Mouse (Mus musculus): ENCODE measurements around the gene Slc35g2. TPM values are rescaled to one million over a fixed set of nuclear protein-coding genes. Genes with fewer than 3 reads are reported as not detected.
A peak's percentile ranks its signal among the peaks of the same experiment; 100 is the strongest.

The Slc35g2 gene
- polyA plus RNA-seq, 1 experiment from 2014 or later, result 24.2 TPM

- Histone ChIP-seq H3K9ac (no peak overlapping the region), H3K9me3 (ENCODE audit: control insufficient read depth, low read length) (no peaks in the 10 kb centered on the region), H3K4me1 (replicated peaks; ENCODE audit: control insufficient read depth, insufficient read depth, low read length) (peaks cover 11% of the 10 kb centered on the region), H3K27me3 (ENCODE audit: control insufficient read depth, insufficient read depth, low read length) (no peaks in the 10 kb centered on the region), H3K36me3 (replicated peaks; ENCODE audit: control insufficient read depth, insufficient read depth) (no peaks in the 10 kb centered on the region), H3K27ac (no peak overlapping the region), H3K4me3 (replicated peaks; ENCODE audit: low read length) (no peak overlapping the region), H3K4me2 (replicated peaks) (no peak overlapping the region)
- 88% methylated on average over 8 of the region's 8 CpGs for WGBS
- no peak for ATAC-seq (ENCODE audit: low FRiP score)
- no peak for DNase-seq (ENCODE audit: low spot score)
Observed at GRCm38 (mm10) chr9:100596317-100596716, 25.4 kb upstream of the Slc35g2 start.

GRCm38 (mm10) chr9:100590462-100590861 is 19.6 kb upstream of the Slc35g2 start:
- no peaks in the 10 kb centered on the region for H3K27me3 ChIP-seq (ENCODE audit: control insufficient read depth, insufficient read depth, low read length)
- no peak overlapping the region for H3K4me2 ChIP-seq (replicated peaks)
- no peak overlapping the region for H3K27ac ChIP-seq
- H3K4me3 ChIP-seq (replicated peaks; ENCODE audit: low read length), result no peak overlapping the region
- DNase-seq (ENCODE audit: low spot score) (no peak), ATAC-seq (ENCODE audit: low FRiP score) (no peak)
- no peaks in the 10 kb centered on the region for H3K4me1 ChIP-seq (replicated peaks; ENCODE audit: control insufficient read depth, insufficient read depth, low read length)
- H3K9ac ChIP-seq, result no peak overlapping the region
- no peaks in the 10 kb centered on the region for H3K36me3 ChIP-seq (replicated peaks; ENCODE audit: control insufficient read depth, insufficient read depth)
- 78% methylated on average over 4 of the region's 4 CpGs for WGBS
- H3K9me3 ChIP-seq (ENCODE audit: control insufficient read depth, low read length), result no peaks in the 10 kb centered on the region

GRCm38 (mm10) chr9:100584031-100584430 is 13.1 kb upstream of the Slc35g2 start:
- no peak overlapping the region for H3K27ac ChIP-seq
- H3K4me2 ChIP-seq (replicated peaks), result no peak overlapping the region
- no peaks in the 10 kb centered on the region for H3K36me3 ChIP-seq (replicated peaks; ENCODE audit: control insufficient read depth, insufficient read depth)
- DNase-seq (ENCODE audit: low spot score) (no peak), ATAC-seq (ENCODE audit: low FRiP score) (no peak)
- H3K4me3 ChIP-seq (replicated peaks; ENCODE audit: low read length), result no peak overlapping the region
- 92% methylated on average over 4 of the region's 4 CpGs for WGBS
- H3K9me3 ChIP-seq (ENCODE audit: control insufficient read depth, low read length), result no peaks in the 10 kb centered on the region
- no peaks in the 10 kb centered on the region for H3K27me3 ChIP-seq (ENCODE audit: control insufficient read depth, insufficient read depth, low read length)
- peaks cover 13% of the 10 kb centered on the region for H3K4me1 ChIP-seq (replicated peaks; ENCODE audit: control insufficient read depth, insufficient read depth, low read length)
- no peak overlapping the region for H3K9ac ChIP-seq

GRCm38 (mm10) chr9:100582883-100583575 is 12.1 kb upstream of the Slc35g2 start:
- H3K4me3 ChIP-seq (replicated peaks; ENCODE audit: low read length), result no peak overlapping the region
- no peaks in the 10 kb centered on the region for H3K36me3 ChIP-seq (replicated peaks; ENCODE audit: control insufficient read depth, insufficient read depth)
- no peak for DNase-seq (ENCODE audit: low spot score)
- ATAC-seq (ENCODE audit: low FRiP score), result no peak
- no peak overlapping the region for H3K27ac ChIP-seq
- WGBS, result 62% methylated on average over 13 of the region's 13 CpGs
- H3K9me3 ChIP-seq (ENCODE audit: control insufficient read depth, low read length), result no peaks in the 10 kb centered on the region
- peaks cover 13% of the 10 kb centered on the region for H3K4me1 ChIP-seq (replicated peaks; ENCODE audit: control insufficient read depth, insufficient read depth, low read length)
- no peak overlapping the region for H3K4me2 ChIP-seq (replicated peaks)
- no peaks in the 10 kb centered on the region for H3K27me3 ChIP-seq (ENCODE audit: control insufficient read depth, insufficient read depth, low read length)
- no peak overlapping the region for H3K9ac ChIP-seq

- peak; percentile 46; the same call in 1 of the 2 replicates for ATAC-seq (ENCODE audit: low FRiP score)
- Histone ChIP-seq H3K4me3 (replicated peaks; ENCODE audit: low read length) (no peak overlapping the region), H3K4me2 (replicated peaks) (no peak overlapping the region), H3K27ac (peak overlapping the region; percentile 33), H3K9ac (no peak overlapping the region), H3K4me1 (replicated peaks; ENCODE audit: control insufficient read depth, insufficient read depth, low read length) (peaks cover 13% of the 10 kb centered on the region), H3K36me3 (replicated peaks; ENCODE audit: control insufficient read depth, insufficient read depth) (no peaks in the 10 kb centered on the region), H3K27me3 (ENCODE audit: control insufficient read depth, insufficient read depth, low read length) (no peaks in the 10 kb centered on the region), H3K9me3 (ENCODE audit: control insufficient read depth, low read length) (no peaks in the 10 kb centered on the region)
- peak; percentile 55 for DNase-seq (ENCODE audit: low spot score)
- 25% methylated on average over 13 of the region's 13 CpGs for WGBS
Observed at GRCm38 (mm10) chr9:100581543-100582492, 10.9 kb upstream of the Slc35g2 start.

- 46% methylated on average over 20 of the region's 20 CpGs for WGBS
Observed at GRCm38 (mm10) chr9:100580196-100580740, 9.4 kb upstream of the Slc35g2 start.

GRCm38 (mm10) chr9:100573942-100574341 is 3.1 kb upstream of the Slc35g2 start:
- no peaks in the 10 kb centered on the region for H3K27me3 ChIP-seq (ENCODE audit: control insufficient read depth, insufficient read depth, low read length)
- WGBS, result 50% methylated on average over 5 of the region's 5 CpGs
- no peak overlapping the region for H3K9ac ChIP-seq
- no peaks in the 10 kb centered on the region for H3K9me3 ChIP-seq (ENCODE audit: control insufficient read depth, low read length)
- H3K4me3 ChIP-seq (replicated peaks; ENCODE audit: low read length), result no peak overlapping the region
- H3K36me3 ChIP-seq (replicated peaks; ENCODE audit: control insufficient read depth, insufficient read depth), result no peaks in the 10 kb centered on the region
- peaks cover 11% of the 10 kb centered on the region for H3K4me1 ChIP-seq (replicated peaks; ENCODE audit: control insufficient read depth, insufficient read depth, low read length)
- H3K27ac ChIP-seq, result no peak overlapping the region
- ATAC-seq (ENCODE audit: low FRiP score) (no peak), DNase-seq (ENCODE audit: low spot score) (no peak)
- H3K4me2 ChIP-seq (replicated peaks), result no peak overlapping the region

More at GRCm38 (mm10) chr9:100580196-100580740, 9.4 kb upstream of the Slc35g2 start:
- DNase-seq (ENCODE audit: low spot score) (no peak), ATAC-seq (ENCODE audit: low FRiP score) (no peak)
- Histone ChIP-seq H3K27ac (no peak overlapping the region), H3K4me2 (replicated peaks) (no peak overlapping the region), H3K4me1 (replicated peaks; ENCODE audit: control insufficient read depth, insufficient read depth, low read length) (peaks cover 13% of the 10 kb centered on the region), H3K27me3 (ENCODE audit: control insufficient read depth, insufficient read depth, low read length) (no peaks in the 10 kb centered on the region), H3K36me3 (replicated peaks; ENCODE audit: control insufficient read depth, insufficient read depth) (no peaks in the 10 kb centered on the region), H3K9me3 (ENCODE audit: control insufficient read depth, low read length) (no peaks in the 10 kb centered on the region), H3K9ac (no peak overlapping the region), H3K4me3 (replicated peaks; ENCODE audit: low read length) (no peak overlapping the region)

GRCm38 (mm10) chr9:100573300-100573699 is 2.4 kb upstream of the Slc35g2 start:
- no peaks in the 10 kb centered on the region for H3K27me3 ChIP-seq (ENCODE audit: control insufficient read depth, insufficient read depth, low read length)
- H3K9ac ChIP-seq, result no peak overlapping the region
- H3K4me2 ChIP-seq (replicated peaks), result no peak overlapping the region
- DNase-seq (ENCODE audit: low spot score), result no peak
- no peak overlapping the region for H3K27ac ChIP-seq
- H3K36me3 ChIP-seq (replicated peaks; ENCODE audit: control insufficient read depth, insufficient read depth), result no peaks in the 10 kb centered on the region
- no peak for ATAC-seq (ENCODE audit: low FRiP score)
- no peaks in the 10 kb centered on the region for H3K9me3 ChIP-seq (ENCODE audit: control insufficient read depth, low read length)
- peaks cover 11% of the 10 kb centered on the region for H3K4me1 ChIP-seq (replicated peaks; ENCODE audit: control insufficient read depth, insufficient read depth, low read length)
- WGBS, result 71% methylated on average over 2 of the region's 2 CpGs
- no peak overlapping the region for H3K4me3 ChIP-seq (replicated peaks; ENCODE audit: low read length)

- H3K27me3 ChIP-seq (ENCODE audit: control insufficient read depth, insufficient read depth, low read length), result no peaks in the 10 kb centered on the region
- ATAC-seq (ENCODE audit: low FRiP score) (no peak), DNase-seq (ENCODE audit: low spot score) (no peak)
- H3K36me3 ChIP-seq (replicated peaks; ENCODE audit: control insufficient read depth, insufficient read depth), result no peaks in the 10 kb centered on the region
- WGBS, result 75% methylated on average over 1 of the region's 1 CpGs
- H3K27ac ChIP-seq, result 0 out of 2 replicates have a peak overlapping the region, but pooled peaks have one; percentile 63
- peak overlapping the region; percentile 69; the same call in 1 of the 2 replicates for H3K4me3 ChIP-seq (replicated peaks; ENCODE audit: low read length)
- peaks cover 11% of the 10 kb centered on the region for H3K4me1 ChIP-seq (replicated peaks; ENCODE audit: control insufficient read depth, insufficient read depth, low read length)
- H3K9me3 ChIP-seq (ENCODE audit: control insufficient read depth, low read length), result no peaks in the 10 kb centered on the region
- peak overlapping the region; percentile 83; the same call in 1 of the 2 replicates for H3K9ac ChIP-seq
- peak overlapping the region; percentile 70 for H3K4me2 ChIP-seq (replicated peaks)
Observed at GRCm38 (mm10) chr9:100571511-100571910, 621 bp upstream of the Slc35g2 start.
